Mouse (Mus musculus) adipocyte (in vitro differentiated cells): ENCODE measurements at regions not wholly inside any gene's neighbourhood (a gene's known extent, or its start where the extent isn't known, plus 50 kb on each side); places are given as distances from the start of the nearest gene placed in this dataset.

ENCODE experiments used
- DNase-seq: peaks from one replicate; pipeline ENCODE4 v3.0.0-alpha.2; 2016; ENCODE audit warnings: low spot score

DNA sequence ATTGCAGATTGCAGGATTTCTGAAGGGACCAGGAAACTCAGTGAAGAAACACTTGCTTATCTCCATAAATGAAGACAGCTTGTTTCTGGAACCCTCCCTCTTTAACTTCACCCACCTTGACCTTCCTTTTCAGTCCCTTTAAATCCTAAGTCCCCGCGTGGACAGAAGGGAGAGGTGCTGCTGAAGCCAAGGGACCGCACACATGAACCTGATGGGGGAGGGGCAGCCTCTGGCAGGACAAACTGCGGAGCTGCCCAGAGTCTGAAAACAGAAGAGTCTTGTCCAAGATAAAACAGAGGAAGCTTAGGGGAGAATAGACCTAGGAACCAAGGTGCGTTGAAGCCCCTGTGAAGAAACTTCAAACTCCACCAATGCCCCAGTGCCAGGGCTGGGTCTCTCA lies 368.9 kb upstream of the Tbx3 start:
- no peak for DNase-seq

- no peak for DNase-seq
Measured at GRCm38 (mm10) chr5:119304721-119305120, 365.7 kb upstream of the Tbx3 start.

DNA sequence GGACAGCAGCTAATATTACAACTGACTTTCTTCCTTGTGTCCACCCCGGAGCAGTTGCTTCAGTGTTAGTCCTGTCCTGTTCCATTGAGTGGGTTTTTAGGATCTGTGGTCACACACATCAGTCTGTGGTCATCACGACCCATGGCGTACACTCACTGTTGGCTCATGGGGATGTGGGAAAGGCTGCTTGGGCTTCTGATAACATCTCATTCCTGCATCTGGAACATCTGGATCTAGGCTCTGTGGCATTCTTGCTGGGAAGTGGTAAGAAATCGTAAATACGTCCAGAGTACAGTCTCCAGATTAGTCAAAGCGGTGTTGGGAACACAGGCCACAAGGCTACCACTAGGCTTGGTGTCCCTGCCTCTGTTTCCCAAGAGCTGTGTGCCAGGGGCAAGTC lies 362.7 kb upstream of the Tbx3 start:
- no peak for DNase-seq

GRCm38 (mm10) chr5:119310178-119310930 lies 360.1 kb upstream of the Tbx3 start:
- DNase-seq = no peak

- DNase-seq = no peak
Measured at GRCm38 (mm10) chr5:119312808-119313207, 357.7 kb upstream of the Tbx3 start.

GRCm38 (mm10) chr5:119315149-119315548 lies 355.3 kb upstream of the Tbx3 start:
- no peak for DNase-seq

DNA sequence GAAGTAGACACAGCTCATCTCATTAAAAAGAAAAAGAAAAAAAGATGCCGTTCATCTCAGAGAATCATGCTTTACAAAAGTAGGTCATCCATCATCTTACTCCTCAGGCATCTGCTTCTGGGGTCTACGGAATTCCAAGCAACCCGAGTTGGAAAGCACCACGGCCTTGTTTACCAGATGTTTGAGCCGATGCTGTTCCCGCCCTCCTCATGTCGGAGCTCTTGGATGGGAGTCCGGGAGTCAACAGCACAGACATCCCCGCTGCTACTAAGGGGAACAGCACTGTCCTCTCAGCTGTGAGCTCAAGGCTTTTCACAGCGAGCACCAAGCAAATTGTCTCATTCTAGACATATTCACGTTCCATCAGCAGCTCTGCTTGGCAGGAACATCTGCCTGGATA lies 352.9 kb upstream of the Tbx3 start:
- DNase-seq = no peak

DNA sequence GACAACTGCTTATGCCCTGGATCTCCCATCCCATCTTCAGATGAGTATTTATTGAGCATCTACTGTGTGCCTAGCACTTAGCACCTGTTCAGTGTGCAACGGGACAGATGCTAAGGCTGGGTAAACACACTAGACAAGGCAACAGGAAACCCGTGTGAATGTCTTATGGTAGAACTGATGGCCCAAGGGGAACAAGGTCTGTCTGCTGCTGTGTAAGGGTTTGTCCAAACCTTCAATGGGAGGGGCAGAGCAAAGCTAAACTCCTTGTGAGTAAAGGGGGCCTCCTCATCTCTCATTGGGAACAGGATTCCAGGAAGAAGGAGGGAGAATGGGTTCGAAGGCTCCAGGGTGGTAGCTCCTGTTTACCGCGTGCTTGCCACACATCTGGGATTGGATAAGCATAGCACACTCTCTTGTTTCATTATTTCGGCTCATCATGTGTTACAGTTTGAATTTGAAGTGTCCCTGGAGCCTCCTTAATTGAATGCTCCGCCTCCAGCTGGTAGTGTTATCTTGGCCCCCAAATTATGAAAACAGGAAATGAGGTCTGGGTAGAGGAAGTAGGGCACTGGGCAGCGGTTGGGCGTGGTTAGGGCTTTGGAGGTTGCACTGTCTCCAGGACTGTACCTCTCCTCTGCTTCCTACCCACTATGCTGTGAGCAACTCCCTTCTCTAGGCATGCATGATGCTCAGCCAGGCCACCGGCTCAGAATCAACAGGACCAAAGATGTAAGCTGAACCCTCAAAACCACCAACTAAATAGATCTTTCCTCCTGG lies 348.9 kb upstream of the Tbx3 start:
- no peak for DNase-seq

- no peak for DNase-seq
Measured at GRCm38 (mm10) chr5:119322411-119322810, 348.1 kb upstream of the Tbx3 start.

DNA sequence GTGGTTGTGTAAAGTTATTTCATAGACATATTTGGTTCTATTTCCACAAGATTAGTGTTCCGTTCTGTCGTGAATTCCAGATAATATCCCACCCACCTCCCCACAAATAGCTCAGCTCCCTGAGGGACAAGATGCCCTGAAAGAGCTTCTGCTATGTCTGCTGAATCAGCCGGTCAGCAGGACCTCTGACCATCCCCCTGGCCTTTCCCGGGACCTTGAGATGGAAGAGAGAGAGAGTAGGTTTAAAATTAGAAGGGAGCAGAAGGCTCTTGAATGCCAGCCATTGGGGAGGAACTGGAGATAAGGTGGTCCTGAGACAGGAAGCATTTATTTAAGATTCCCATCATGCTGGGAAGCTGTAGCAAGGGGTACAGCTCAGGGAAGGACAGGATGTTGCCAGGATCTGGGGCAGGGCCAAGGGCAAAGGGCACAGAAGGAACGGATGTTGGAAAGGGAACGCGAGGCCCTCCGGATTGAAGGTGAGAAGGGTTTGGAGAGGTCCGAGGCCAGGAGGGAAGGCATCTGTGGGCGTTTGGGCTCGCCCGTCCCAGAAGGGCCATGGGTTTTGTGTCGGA lies 344.7 kb upstream of the Tbx3 start:
- DNase-seq = no peak

GRCm38 (mm10) chr5:119326895-119327294 lies 343.6 kb upstream of the Tbx3 start:
- no peak for DNase-seq

GRCm38 (mm10) chr5:119328971-119329370 lies 341.5 kb upstream of the Tbx3 start:
- DNase-seq = no peak

- DNase-seq = no peak
Measured at GRCm38 (mm10) chr5:119329371-119329770, 341.1 kb upstream of the Tbx3 start.

GRCm38 (mm10) chr5:119329860-119330259 lies 340.6 kb upstream of the Tbx3 start:
- no peak for DNase-seq

DNA sequence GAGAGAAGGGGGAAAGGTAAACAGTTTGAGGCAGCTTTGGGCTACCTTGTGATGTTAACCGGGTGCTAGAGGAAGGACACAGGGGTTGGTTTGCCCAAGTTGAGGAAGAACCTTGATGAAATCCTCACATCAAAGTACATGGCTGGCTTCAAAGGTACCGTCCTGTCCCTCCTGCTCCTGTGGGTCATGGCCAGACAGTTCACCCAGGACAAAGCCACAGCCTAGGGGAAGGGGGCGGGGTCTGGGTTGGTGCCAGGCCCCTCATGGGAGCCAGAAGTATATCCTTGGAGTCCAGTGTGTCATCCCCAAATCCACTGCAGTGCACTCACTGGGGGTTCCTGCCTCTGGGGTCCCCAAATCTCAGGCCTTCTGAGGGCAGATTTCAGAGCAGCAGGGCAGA lies 339.0 kb upstream of the Tbx3 start:
- DNase-seq = no peak

DNA sequence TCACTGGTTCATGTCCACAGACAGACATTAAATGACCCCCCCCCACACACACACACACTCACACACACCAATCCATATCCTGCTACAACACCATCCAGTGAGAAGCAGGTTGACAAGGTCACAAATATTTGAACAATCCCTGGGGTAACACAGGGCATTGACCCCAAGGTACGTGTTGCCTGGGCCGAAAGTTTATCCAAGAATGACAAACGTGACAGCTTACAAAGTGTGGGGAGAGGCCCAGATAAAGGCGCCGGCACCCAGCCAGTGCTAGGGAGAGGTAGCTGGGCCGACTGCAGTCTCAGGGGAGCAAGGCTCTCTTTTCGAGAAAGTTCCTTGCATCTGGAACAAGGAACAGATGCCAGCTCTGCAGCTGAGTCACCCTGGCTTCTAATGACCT lies 337.8 kb upstream of the Tbx3 start:
- no peak for DNase-seq

DNA sequence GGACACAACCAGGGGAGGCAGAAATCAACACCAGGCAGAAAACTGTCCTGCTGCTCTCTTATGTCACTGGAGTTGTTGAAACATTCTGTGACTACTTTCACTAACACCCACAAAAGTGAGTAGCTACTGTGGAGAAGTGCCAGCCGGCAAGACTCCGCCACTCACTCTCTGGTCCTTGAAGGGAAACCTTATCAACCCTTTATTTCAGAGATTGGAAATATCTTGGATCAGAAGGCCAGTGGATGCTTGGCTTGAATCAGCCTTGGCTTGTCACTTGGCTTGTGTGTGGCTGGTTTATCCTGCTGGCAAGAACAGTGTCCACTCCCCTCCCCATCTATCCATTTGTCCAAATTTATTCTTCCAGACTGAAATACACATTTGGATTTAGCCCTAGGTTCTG lies 335.3 kb upstream of the Tbx3 start:
- DNase-seq = no peak

DNA sequence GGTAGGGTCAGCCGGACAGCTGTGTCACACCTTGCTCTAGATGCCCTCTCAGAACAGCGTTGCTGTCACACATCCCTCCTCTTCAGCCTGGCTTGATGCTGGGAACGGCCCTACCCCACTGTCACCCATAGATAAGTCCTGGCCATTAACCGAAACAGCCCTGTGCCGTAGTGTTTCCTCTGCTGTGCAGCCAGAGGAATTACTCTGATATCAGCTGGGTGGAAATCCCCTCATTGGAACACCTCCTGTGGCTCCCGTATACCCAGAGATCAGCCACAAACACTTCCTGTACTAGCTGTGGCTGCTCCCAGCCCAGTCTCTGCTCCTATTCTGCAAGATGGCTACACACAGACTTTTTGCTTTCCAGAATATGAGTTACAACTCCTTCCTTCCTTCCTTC lies 334.5 kb upstream of the Tbx3 start:
- DNase-seq = no peak

DNA sequence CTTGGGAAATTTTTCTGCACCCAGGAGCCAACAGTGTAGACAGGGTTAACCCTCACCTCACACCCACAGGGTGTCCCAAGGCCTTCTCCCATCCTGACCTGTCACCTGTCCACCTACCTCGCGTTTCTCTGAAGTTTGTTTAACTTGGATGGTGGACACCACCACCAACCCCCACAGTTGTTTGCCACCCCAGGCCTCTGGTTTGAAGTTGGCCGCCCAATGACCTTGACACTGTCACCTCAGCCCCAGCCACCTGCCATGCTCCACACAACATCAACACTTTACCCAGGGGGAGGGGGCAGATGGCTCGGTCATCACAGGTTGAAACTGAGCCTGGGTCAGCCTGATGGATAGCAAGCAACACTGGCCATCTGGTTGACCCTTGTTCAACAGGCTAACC lies 332.7 kb upstream of the Tbx3 start:
- no peak for DNase-seq

DNA sequence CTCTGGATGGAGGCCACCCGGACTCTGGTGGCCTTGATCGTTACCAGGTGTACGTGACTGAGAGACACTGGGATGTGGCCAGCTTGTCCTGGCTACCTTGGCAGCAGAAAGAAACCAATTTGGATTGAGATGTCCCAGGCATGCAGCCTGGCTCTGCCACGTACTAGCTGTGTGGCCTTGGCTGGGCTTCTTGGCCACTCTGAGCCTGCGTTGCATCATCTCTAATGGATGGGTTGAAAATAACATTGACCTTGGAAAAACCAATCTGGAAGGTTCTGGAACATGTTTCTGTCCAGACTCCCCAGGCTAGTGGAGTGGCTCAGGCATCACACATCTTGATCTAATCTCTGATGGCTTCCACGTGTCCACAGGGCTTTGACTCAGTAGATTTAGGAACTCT lies 331.8 kb upstream of the Tbx3 start:
- no peak for DNase-seq

- no peak for DNase-seq
Measured at GRCm38 (mm10) chr5:119348303-119348702, 322.2 kb upstream of the Tbx3 start.

DNA sequence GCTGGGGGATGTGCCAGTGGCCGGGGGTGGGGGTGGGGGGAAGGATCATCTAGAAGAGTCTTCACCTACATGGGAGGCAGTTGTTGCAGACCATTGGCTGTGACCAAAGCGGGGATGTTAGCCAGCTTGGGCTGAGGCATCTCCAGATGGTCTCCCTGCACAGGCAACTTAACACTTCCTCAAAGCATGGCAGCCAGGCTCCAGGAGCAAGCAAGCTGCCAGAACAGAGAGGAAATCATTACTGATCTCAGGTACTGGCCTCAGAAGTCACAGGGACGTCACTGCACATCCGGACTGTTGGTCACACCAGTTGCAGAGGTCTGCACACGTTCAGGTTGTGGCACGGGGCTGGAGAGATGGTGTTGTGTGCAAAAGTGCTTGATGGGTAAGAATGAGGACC lies 321.1 kb upstream of the Tbx3 start:
- no peak for DNase-seq

- DNase-seq = no peak
Measured at GRCm38 (mm10) chr5:119350325-119350915, 320.0 kb upstream of the Tbx3 start.
